ENCODE assay signal across 17 mouse cellular contexts in genomic region chr2:82395426-82395825, GRCm38 (mm10).
DNase-seq lines count a peak whose midpoint lies in the region; ATAC-seq and TF ChIP-seq lines count a peak whose summit lies in the region.
"Had no signal": no experiment of that assay in that cellular context is flagged by ENCODE, and none has a peak within 500 bp of the region (broad histone marks: within the 10 kb centered on the region; RNA-seq: fewer than 3 reads in every experiment).

No protein-coding gene starts in this region.

- TF ChIP-seq POLR2A in kidney, adult 2 months (IDR thresholded peaks at IDR 0.05; ENCODE audit: low read depth, low read length) = no peak

- H3K9ac ChIP-seq in midbrain, embryonic 11.5 days (ENCODE audit: low read length) = no peak overlapping the region
- no peak overlapping the region for H3K9ac ChIP-seq in midbrain, embryonic 16.5 days (ENCODE audit: low read depth, low read length)
- H3K9ac ChIP-seq: forebrain, postnatal 0 days; neural tube, embryonic 13.5 days had no signal

- no peaks in the 10 kb centered on the region for H3K9me3 ChIP-seq in midbrain, embryonic 11.5 days (ENCODE audit: control insufficient read depth, low read length)
- H3K9me3 ChIP-seq in midbrain, embryonic 16.5 days (replicated peaks; ENCODE audit: control insufficient read depth, low read length, poor library complexity, severe bottlenecking) = no peaks in the 10 kb centered on the region
- H3K9me3 ChIP-seq: forebrain, embryonic 10.5 days; neural tube, embryonic 13.5 days had no signal

- H3K27me3 ChIP-seq in midbrain, embryonic 11.5 days (ENCODE audit: control insufficient read depth, insufficient read depth, low read length) = no peaks in the 10 kb centered on the region
- no peaks in the 10 kb centered on the region for H3K27me3 ChIP-seq in midbrain, embryonic 16.5 days (ENCODE audit: control insufficient read depth, insufficient read depth, low read depth, low read length)
- H3K27me3 ChIP-seq in kidney, adult 2 months (replicated peaks; ENCODE audit: control insufficient read depth, insufficient read depth, low read length) = no peaks in the 10 kb centered on the region
- H3K27me3 ChIP-seq: CH12.LX; neural tube, embryonic 13.5 days had no signal

- TF ChIP-seq CTCF in kidney, adult 2 months (conservative IDR thresholded peaks at IDR 0.05; ENCODE audit: insufficient read depth, insufficient read length, low read depth, low read length) = no peak

- H3K4me1 ChIP-seq in midbrain, embryonic 11.5 days (ENCODE audit: control insufficient read depth, insufficient read depth, low read length) = no peaks in the 10 kb centered on the region
- H3K4me1 ChIP-seq in midbrain, embryonic 16.5 days (ENCODE audit: control insufficient read depth, insufficient read depth, low read length) = no peaks in the 10 kb centered on the region
- no peaks in the 10 kb centered on the region for H3K4me1 ChIP-seq in kidney, adult 2 months (ENCODE audit: control insufficient read depth, insufficient read depth, low read length)
- H3K4me1 ChIP-seq: forebrain, embryonic 10.5 days; neural tube, embryonic 13.5 days had no signal

- 37% methylated on average over 4 of the region's 4 CpGs for WGBS in midbrain, embryonic 11.5 days
- 29% methylated on average over 4 of the region's 4 CpGs for WGBS in midbrain, embryonic 16.5 days
- 27% methylated on average over 4 of the region's 4 CpGs for WGBS in kidney, adult 2 months

- no peak overlapping the region for H3K27ac ChIP-seq in midbrain, embryonic 11.5 days (ENCODE audit: low read depth, low read length)
- no peak overlapping the region for H3K27ac ChIP-seq in midbrain, embryonic 16.5 days (ENCODE audit: low read length)
- H3K27ac ChIP-seq in kidney, adult 2 months (ENCODE audit: insufficient read depth, low read depth, low read length) = no peak overlapping the region
- H3K27ac ChIP-seq: forebrain, embryonic 10.5 days; neural tube, embryonic 13.5 days had no signal

- no peak overlapping the region for H3K4me2 ChIP-seq in midbrain, embryonic 11.5 days
- no peak overlapping the region for H3K4me2 ChIP-seq in midbrain, embryonic 16.5 days (ENCODE audit: low read length)
- H3K4me2 ChIP-seq: liver, embryonic 11.5 days; neural tube, embryonic 13.5 days had no signal

- peak; percentile 54 to 55 for DNase-seq in cerebellum, postnatal 10 days
- no peak for DNase-seq in cerebellum, adult 11 months
- DNase-seq in midbrain, embryonic 11.5 days (ENCODE audit: low spot score, missing footprints) = no peak
- peak; percentile 85 for DNase-seq in kidney, adult 2 months
- DNase-seq in kidney, postnatal 14 days = peak; percentile 47
- DNase-seq in thymus, adult 18-20 months = no peak
- DNase-seq: forebrain, postnatal 0 days; lung, adult 18-20 months; lung, postnatal 14 days; right cerebral cortex, adult 18-20 months; thymus, postnatal 14 days had no signal

- no peak overlapping the region for H3K4me3 ChIP-seq in midbrain, embryonic 11.5 days (ENCODE audit: low read depth, low read length)
- no peak overlapping the region for H3K4me3 ChIP-seq in midbrain, embryonic 16.5 days (ENCODE audit: low read depth, low read length)
- no peak overlapping the region for H3K4me3 ChIP-seq in kidney, adult 2 months (ENCODE audit: insufficient read depth, low read depth, low read length)
- H3K4me3 ChIP-seq: forebrain, embryonic 10.5 days; neural tube, embryonic 13.5 days had no signal

- peak; percentile 83 for ATAC-seq in midbrain, embryonic 11.5 days (ENCODE audit: low FRiP score)
- ATAC-seq in midbrain, embryonic 16.5 days = no peak
- no peak for ATAC-seq in CD4-positive, CD25-positive, alpha-beta regulatory T cell, adult 4 months
- ATAC-seq: forebrain, postnatal 0 days had no signal

- no peaks in the 10 kb centered on the region for H3K36me3 ChIP-seq in midbrain, embryonic 11.5 days (ENCODE audit: control insufficient read depth, insufficient read depth, low read length)
- H3K36me3 ChIP-seq in midbrain, embryonic 16.5 days (ENCODE audit: control insufficient read depth, insufficient read depth, low read length) = no peaks in the 10 kb centered on the region
- no peaks in the 10 kb centered on the region for H3K36me3 ChIP-seq in kidney, adult 2 months (ENCODE audit: control insufficient read depth, insufficient read depth, low read length)
- H3K36me3 ChIP-seq: forebrain, embryonic 10.5 days; neural tube, embryonic 13.5 days had no signal

Comparison
In these comparisons a context has a peak if more than half of its experiments do, and no peak if none do; other contexts are left out.
1. DNase-seq: peak in cerebellum, postnatal 10 days (2 of 2), kidney, adult 2 months (single experiment) and kidney, postnatal 14 days (single experiment); none in cerebellum, adult 11 months (single experiment), midbrain, embryonic 11.5 days (single experiment) and thymus, adult 18-20 months (0 of 2).